Mouse (Mus musculus): ENCODE data around the gene Oma1.

The Oma1 gene

GRCm38 (mm10) chr4:103357457-103357856, 43.8 kb downstream of the Oma1 start:
- DNase-seq (ENCODE audit: low spot score) = no peak

DNA sequence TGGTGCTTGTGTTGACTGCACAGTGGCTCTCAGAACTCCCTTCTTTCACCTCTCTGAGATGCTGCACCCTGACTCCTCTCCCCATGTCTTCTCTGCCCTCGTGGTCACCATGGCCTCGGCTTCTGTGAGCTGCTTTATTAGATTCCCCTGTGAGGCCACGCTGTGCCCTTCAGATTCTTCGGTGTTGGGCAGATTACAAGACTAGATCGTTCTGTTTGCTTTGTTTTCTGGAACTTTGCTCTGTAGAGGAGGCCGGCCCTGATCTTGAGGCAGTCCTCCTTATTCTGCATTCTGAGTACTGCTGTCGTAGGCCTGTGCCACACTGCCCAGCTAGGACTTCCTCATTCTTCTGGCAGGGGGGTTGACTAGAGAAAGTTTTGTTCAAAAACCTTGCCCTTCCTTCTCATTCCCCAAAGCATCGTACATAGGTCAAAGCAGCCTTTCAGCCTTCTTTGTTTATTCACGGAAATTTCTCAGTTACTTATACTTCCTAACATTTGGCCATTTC, 45.4 kb downstream of the Oma1 start:
- no peak for DNase-seq (ENCODE audit: low spot score)

DNA sequence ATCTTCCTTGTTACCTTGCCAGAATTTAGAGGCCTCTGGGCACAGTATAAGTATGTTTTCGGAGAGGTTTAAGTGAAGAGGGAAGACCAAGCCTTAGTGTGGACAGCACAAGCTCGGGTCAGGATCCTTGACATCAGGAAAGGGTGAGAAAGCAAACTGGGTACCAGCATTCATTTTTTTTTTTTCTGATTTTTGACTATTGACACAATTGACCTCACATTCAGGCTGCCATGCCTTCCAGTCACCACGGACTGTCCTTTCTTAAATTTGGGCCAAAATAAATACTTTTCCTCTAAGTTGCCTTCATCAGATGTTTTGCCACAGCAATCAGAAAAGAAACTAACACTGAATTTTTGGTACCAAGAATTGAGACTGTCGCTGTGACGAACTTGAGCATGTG, 68.6 kb downstream of the Oma1 start:
- no peak for DNase-seq (ENCODE audit: low spot score)

DNA sequence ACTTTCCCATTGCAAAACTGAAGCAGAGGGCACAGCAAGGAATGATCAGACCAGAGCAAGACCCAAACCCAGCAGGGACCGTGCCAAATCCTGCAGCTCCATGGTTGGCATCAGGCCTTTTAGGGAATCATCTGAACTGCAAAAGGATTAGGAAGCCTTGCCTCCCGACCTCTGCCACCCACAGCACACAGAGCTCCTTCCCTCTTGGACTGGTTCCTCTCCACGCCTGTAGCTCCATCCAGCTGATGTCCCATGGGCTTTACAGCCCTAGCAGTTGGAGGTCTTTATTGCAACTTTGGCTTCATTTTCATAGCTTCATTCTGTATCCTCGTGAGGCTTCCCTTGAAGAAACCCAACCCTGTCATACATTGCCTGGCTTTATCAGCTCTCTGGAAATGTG, 71.4 kb downstream of the Oma1 start:
- DNase-seq (ENCODE audit: low spot score) = no peak

GRCm38 (mm10) chr4:103385835-103386787, 72.5 kb downstream of the Oma1 start:
- DNase-seq (ENCODE audit: low spot score) = no peak

GRCm38 (mm10) chr4:103387292-103387691, 73.7 kb downstream of the Oma1 start:
- no peak for DNase-seq (ENCODE audit: low spot score)

- DNase-seq (ENCODE audit: low spot score) = no peak
Measured at GRCm38 (mm10) chr4:103388530-103389178, 75.0 kb downstream of the Oma1 start.

DNA sequence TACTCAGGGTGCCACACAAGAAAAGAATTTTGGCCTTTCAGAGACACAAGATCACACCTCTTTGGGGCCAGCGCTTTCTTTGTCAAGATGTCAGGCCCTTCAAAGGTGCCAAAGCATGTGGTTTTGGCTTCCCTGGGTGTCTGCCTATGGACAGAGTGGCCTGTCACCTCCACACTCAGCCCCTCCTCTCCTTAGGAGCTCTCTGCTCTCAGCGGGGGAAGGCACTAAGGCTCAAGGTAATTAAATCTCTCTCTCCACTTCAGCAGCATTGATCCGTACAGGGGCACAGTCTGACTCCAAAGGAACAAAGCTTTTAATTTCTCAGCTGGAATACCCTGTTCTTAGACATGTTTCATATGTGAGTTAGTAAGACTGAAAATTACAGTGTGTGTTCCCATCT, 76.0 kb downstream of the Oma1 start:
- DNase-seq (ENCODE audit: low spot score) = no peak

DNA sequence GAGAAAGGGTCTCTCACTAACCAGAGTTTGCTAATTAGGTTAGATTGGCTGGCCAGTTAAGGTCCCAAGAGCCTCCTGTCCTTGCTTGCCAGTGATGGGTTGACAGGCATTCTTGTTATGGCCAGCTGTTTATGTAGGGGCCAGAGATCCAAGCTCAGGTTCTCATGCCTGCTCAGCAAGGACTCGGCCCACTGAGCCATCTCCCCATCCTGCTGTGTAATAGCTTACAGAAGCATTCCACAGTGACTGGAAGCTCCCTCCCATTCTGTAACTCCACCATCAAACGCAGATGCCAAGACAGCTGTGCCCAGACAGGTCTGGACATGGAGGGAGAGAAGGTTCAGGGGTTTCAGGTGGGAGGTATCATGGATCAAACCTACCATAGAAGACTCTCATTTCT, 76.9 kb downstream of the Oma1 start:
- no peak for DNase-seq (ENCODE audit: low spot score)

DNA sequence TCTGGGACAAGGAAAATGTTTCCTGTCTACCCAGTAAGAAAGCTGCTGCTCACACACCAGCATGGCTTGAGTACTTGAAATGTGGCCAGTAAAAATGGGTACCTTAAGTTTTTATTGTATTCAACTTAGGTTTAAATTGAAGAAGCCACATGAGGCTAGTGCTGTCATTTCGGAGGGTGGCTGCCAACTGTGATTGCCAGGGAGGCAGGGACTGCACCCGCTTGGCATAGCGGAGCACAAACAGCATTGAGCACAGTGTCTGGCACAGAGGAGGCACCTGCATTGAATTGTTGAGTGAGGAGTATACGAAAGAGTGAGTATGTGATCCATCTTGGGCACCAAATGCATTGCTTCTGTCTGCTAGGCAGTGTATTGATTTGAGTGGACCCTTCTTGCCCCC, 81.5 kb downstream of the Oma1 start:
- no peak for DNase-seq (ENCODE audit: low spot score)

DNA sequence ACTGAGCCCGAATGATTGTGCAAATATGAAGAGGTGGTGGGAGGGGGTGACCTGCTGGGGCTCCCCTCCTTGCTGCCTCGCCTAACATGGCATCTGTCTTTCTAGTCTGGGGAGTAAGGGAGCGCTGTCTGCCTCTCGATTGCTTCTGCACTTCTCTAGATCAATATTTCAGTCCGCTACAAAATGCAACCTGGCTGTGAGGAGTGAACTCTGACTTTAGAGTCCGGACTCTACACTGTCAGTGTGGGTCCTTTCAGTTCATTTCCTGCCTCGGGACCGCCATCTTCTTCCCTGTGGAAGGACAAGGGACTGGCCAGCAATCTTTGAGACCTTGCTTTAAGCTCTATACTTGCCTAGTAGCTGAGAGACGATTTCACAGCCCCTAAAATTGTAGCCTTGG, 82.3 kb downstream of the Oma1 start:
- no peak for DNase-seq (ENCODE audit: low spot score)

GRCm38 (mm10) chr4:103396876-103397275, 83.3 kb downstream of the Oma1 start:
- DNase-seq (ENCODE audit: low spot score) = no peak

- no peak for DNase-seq (ENCODE audit: low spot score)
Measured at GRCm38 (mm10) chr4:103402581-103402980, 89.0 kb downstream of the Oma1 start.

DNA sequence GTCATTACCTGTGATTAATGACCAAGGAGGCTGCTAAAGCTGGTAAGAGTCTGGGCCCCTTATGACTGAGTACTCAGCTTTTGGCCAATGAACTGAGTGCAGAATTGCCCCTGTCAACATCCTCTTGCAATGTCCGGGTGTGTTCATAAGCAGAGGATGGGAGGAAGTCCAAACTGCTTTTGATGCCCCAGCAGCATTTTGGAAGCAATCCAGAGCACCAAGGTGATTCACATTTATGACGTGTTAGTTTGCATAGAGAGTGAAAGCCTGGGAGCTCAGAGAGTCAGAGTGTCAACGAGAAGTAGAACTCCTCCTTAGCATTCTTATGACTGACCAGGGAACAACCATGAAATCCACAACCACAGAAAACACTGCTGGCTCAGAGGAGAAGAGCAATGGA, 91.7 kb downstream of the Oma1 start:
- DNase-seq (ENCODE audit: low spot score) = no peak

- DNase-seq (ENCODE audit: low spot score) = no peak
Measured at GRCm38 (mm10) chr4:103410217-103410799, 96.7 kb downstream of the Oma1 start.
